Mouse (Mus musculus): ENCODE results near the gene Inhbb. TPM values are rescaled to one million over a fixed set of nuclear protein-coding genes. Genes with fewer than 3 reads are reported as not detected.

The Inhbb gene
- polyA plus RNA-seq (2014; fragmentation: Illumina TruSeq; extraction: RNeasy Lipid Tissue Mini Kit (QIAGEN cat#74804); ENCODE audit: low read depth, low replicate concordance) = 0.65 TPM

DNA sequence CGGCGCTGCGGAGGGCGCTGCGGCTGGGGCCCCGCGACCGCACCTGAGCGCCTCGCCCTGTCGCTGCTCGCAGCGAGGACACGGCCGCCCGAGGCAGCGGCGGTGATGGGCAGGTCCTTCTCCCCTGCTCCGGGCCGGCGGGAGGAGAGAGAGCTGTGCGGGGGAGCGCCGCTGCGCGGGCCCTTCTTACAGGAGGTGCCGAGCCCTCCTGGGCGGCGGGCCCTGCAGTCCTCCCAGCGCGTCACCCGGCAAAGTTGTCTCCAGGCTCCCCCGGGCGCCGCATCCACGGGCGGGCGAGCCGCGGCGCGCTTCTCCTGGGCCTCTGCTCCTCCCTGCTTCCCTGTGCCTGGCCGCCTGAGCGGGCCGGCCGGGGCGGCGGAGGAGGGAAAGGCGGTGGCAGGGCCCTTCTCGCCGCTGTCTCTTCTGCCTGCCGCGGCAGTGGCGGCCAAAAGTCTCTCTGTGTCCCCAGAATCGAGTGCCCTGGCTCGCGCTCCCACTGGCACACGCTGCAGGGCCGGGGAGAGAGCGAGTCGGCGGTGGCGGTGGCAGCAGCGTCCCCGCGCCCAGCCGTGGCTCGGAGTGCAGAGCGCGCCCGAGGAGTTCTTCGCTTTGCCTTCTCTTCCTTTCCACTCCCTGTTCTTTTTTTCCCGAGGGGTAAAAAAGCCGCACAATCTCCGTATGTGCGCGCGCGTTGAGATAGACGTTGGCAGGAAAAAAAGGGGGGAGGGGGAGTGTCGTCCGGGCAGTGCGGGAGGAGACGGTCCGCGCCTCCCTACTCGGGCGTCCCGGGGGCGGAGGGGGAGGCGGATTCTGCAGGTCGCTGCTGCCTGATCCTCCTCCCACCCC, at the start of gene Inhbb:
Inhbb (minus strand) TSS at position 673 of the 846 bp plus-strand sequence.

Other genes starting within 250 kb of the Inhbb start
- 18.8 TPM for gene Ralb, start 82.5 kb upstream of the Inhbb start, polyA plus RNA-seq (2014; fragmentation: Illumina TruSeq; extraction: RNeasy Lipid Tissue Mini Kit (QIAGEN cat#74804); ENCODE audit: low read depth, low replicate concordance)
- gene Tmem185b, start 103.9 kb upstream of the Inhbb start, polyA plus RNA-seq (2014; fragmentation: Illumina TruSeq; extraction: RNeasy Lipid Tissue Mini Kit (QIAGEN cat#74804); ENCODE audit: low read depth, low replicate concordance) = 31.6 TPM
- gene Epb41l5, start 226.8 kb upstream of the Inhbb start, polyA plus RNA-seq (2014; fragmentation: Illumina TruSeq; extraction: RNeasy Lipid Tissue Mini Kit (QIAGEN cat#74804); ENCODE audit: low read depth, low replicate concordance) = 139 TPM